Mouse (Mus musculus) lung, embryonic 14.5 days (tissue): ENCODE results near the gene Gm12248. TPM values are rescaled to one million over a fixed set of nuclear protein-coding genes. Genes with fewer than 3 reads are reported as not detected.

Experiments
- ATAC-seq: fragments of 200-750 bp; cut with Nextera tagmentation; 2 replicates; pipeline ENCODE4 v1.8.0; 2017; ENCODE audit warnings: mild to moderate bottlenecking, moderate TSS enrichment, moderate library complexity; ENCODE audit not compliant: insufficient read depth
- DNase-seq: peaks from one replicate; pipeline ENCODE4 v3.0.0-alpha.2; 2015
- H3K27ac ChIP-seq: fragments of 300-500 bp; sonication (generic); 2 replicates; pipeline ENCODE4 v1.5.1; 2014; ENCODE audit warnings: low read depth, mild to moderate bottlenecking, moderate library complexity
- H3K27me3 ChIP-seq: fragments of 300-500 bp; sonication (generic); 2 replicates; pipeline ENCODE4 v1.6.1; 2014; ENCODE audit warnings: low read length, control low read depth; ENCODE audit not compliant: insufficient read depth
- H3K36me3 ChIP-seq: fragments of 300-500 bp; sonication (generic); 2 replicates; pipeline ENCODE4 v1.6.1; 2014; ENCODE audit warnings: control low read depth; ENCODE audit not compliant: insufficient read depth
- H3K4me1 ChIP-seq: fragments of 300-500 bp; sonication (generic); 2 replicates; pipeline ENCODE4 v1.6.1; 2014; ENCODE audit warnings: antibody characterized with exemption, control low read depth; ENCODE audit not compliant: insufficient read depth
- H3K4me2 ChIP-seq: fragments of 300-500 bp; sonication (generic); 2 replicates; pipeline ENCODE4 v1.6.1; 2014; ENCODE audit warnings: mild to moderate bottlenecking
- H3K4me3 ChIP-seq: fragments of 300-500 bp; sonication (generic); 2 replicates; pipeline ENCODE4 v1.5.1; 2014; ENCODE audit warnings: low read depth, low read length
- H3K9ac ChIP-seq: fragments of 300-500 bp; sonication (generic); 2 replicates; pipeline ENCODE4 v1.6.1; 2014
- H3K9me3 ChIP-seq: fragments of 300-500 bp; sonication (generic); 2 replicates; pipeline ENCODE4 v1.6.1; 2016; ENCODE audit warnings: low read depth, low read length, control low read depth
- CTCF ChIP-seq: IDR thresholded peaks from 2 replicates; pipeline ENCODE4 v1.5.1; 2016; ENCODE audit warnings: antibody characterized with exemption, low read depth
- WGBS: fragments of 180-500 bp; shearing (Covaris S2); extraction: QIAGEN DNeasy Blood & Tissue Kit; methylation state at CpG from one replicate; pipeline ENCODE4 v1.1.7; 2014; 5-methylcytosine and 5-hydroxymethylcytosine counted together
- polyA plus RNA-seq: library from polyadenylated mRNA; unstranded; fragments of >200 nt; fragmentation: Nextera tagmentation; extraction: Ambion mirVana; gene quantifications from 2 replicates; pipeline ENCODE4 v1.2.1, GENCODE M21; 2014

The Gm12248 gene
- polyA plus RNA-seq, 1 experiment from 2014 or later: not detected

- H3K36me3 ChIP-seq: no peaks in the 10 kb centered on the region
These were observed 4.1 kb upstream of the Gm12248 start for GRCm38 (mm10) chr11:58096821-58097620.

GRCm38 (mm10) chr11:58096160-58096559, 3.2 kb upstream of the Gm12248 start:
- ATAC-seq: no peak
- no peak overlapping the region for H3K4me3 ChIP-seq
- no peak overlapping the region for H3K27ac ChIP-seq
- H3K9ac ChIP-seq: no peak overlapping the region
- H3K4me2 ChIP-seq: no peak overlapping the region
- no peak for DNase-seq
- H3K36me3 ChIP-seq: no peaks in the 10 kb centered on the region
- H3K9me3 ChIP-seq: no peaks in the 10 kb centered on the region
- H3K4me1 ChIP-seq: no peaks in the 10 kb centered on the region
- no peak for TF ChIP-seq CTCF
- peaks cover 12% of the 10 kb centered on the region for H3K27me3 ChIP-seq
- WGBS: 69% methylated on average over 5 of the region's 5 CpGs

More at GRCm38 (mm10) chr11:58096821-58097620, 4.1 kb upstream of the Gm12248 start:
- Histone ChIP-seq H3K9me3 (no peaks in the 10 kb centered on the region), H3K9ac (no peak overlapping the region), H3K4me2 (peak overlapping the region; percentile 77), H3K4me3 (peak overlapping the region; percentile 38), H3K27me3 (peaks cover 12% of the 10 kb centered on the region), H3K4me1 (no peaks in the 10 kb centered on the region), H3K27ac (no peak overlapping the region)
- TF ChIP-seq CTCF: no peak
- no peak for ATAC-seq
- peak; percentile 32 for DNase-seq
- 44% methylated on average over 20 of the region's 20 CpGs for WGBS

DNA sequence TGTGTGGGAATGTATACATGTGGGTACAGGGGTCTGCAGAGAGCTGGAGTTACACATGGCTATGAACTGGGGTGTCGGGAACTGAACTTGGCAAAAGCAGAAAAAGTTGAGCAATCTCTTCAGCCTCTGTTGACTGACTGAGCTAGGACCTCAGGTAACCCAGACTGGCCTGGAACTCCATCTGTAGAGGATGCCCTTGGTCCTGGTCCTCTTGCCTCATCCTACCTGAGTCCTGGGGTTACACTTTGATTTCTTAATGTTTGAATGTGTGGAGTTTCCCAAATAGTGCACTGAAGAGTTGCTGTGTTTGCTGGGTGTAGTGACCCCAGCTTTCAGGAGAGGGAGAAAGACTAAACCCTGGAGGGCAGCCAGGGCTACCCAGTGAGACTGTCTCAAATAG, 2.6 kb upstream of the Gm12248 start:
- Histone ChIP-seq H3K9ac (no peak overlapping the region), H3K27me3 (peaks cover 12% of the 10 kb centered on the region), H3K4me2 (no peak overlapping the region), H3K4me3 (no peak overlapping the region), H3K36me3 (no peaks in the 10 kb centered on the region), H3K9me3 (no peaks in the 10 kb centered on the region), H3K27ac (no peak overlapping the region), H3K4me1 (no peaks in the 10 kb centered on the region)
- WGBS: 81% methylated on average over 1 of the region's 1 CpGs
- TF ChIP-seq CTCF: no peak
- ATAC-seq (no peak), DNase-seq (no peak)

GRCm38 (mm10) chr11:58094766-58095165, 1.8 kb upstream of the Gm12248 start:
- no peak for TF ChIP-seq CTCF
- Histone ChIP-seq H3K27ac (no peak overlapping the region), H3K9ac (no peak overlapping the region), H3K4me2 (no peak overlapping the region), H3K4me1 (no peaks in the 10 kb centered on the region), H3K4me3 (no peak overlapping the region), H3K9me3 (no peaks in the 10 kb centered on the region), H3K27me3 (peaks cover 12% of the 10 kb centered on the region), H3K36me3 (no peaks in the 10 kb centered on the region)
- ATAC-seq: no peak
- 77% methylated on average over 4 of the region's 4 CpGs for whole genome bisulfite sequencing
- DNase-seq: no peak

- DNase-seq (peak; percentile 39), ATAC-seq (no peak)
- Histone ChIP-seq H3K27me3 (0 out of 2 replicates have a peak, but pooled peaks cover under 1% of the 10 kb centered on the region), H3K4me2 (peak overlapping the region; percentile 51), H3K9ac (0 out of 2 replicates have a peak overlapping the region, but pooled peaks have one; percentile 11), H3K4me1 (no peaks in the 10 kb centered on the region), H3K27ac (no peak overlapping the region), H3K4me3 (no peak overlapping the region; the same call in 1 of the 2 replicates), H3K9me3 (no peaks in the 10 kb centered on the region), H3K36me3 (no peaks in the 10 kb centered on the region)
- 45% methylated on average over 4 of the region's 4 CpGs for WGBS
- no peak for TF ChIP-seq CTCF
These were observed 393 bp downstream of the Gm12248 start for GRCm38 (mm10) chr11:58092541-58092940.

- no peak for ATAC-seq
- no peak overlapping the region for H3K27ac ChIP-seq
- H3K4me1 ChIP-seq: no peaks in the 10 kb centered on the region
- TF ChIP-seq CTCF: no peak
- DNase-seq: no peak
- no peaks in the 10 kb centered on the region for H3K9me3 ChIP-seq
- H3K4me3 ChIP-seq: no peak overlapping the region
- H3K4me2 ChIP-seq: no peak overlapping the region
- H3K9ac ChIP-seq: no peak overlapping the region
- H3K36me3 ChIP-seq: no peaks in the 10 kb centered on the region
- 84% methylated on average over 6 of the region's 6 CpGs for WGBS
- H3K27me3 ChIP-seq: no peaks in the 10 kb centered on the region
These were observed 11.2 kb downstream of the Gm12248 start for GRCm38 (mm10) chr11:58081716-58082115.

GRCm38 (mm10) chr11:58077270-58077669, 15.7 kb downstream of the Gm12248 start:
- Histone ChIP-seq H3K4me1 (no peaks in the 10 kb centered on the region), H3K27me3 (no peaks in the 10 kb centered on the region), H3K4me3 (no peak overlapping the region), H3K4me2 (no peak overlapping the region), H3K27ac (no peak overlapping the region), H3K36me3 (no peaks in the 10 kb centered on the region), H3K9ac (no peak overlapping the region), H3K9me3 (no peaks in the 10 kb centered on the region)
- DNase-seq (no peak), ATAC-seq (no peak)
- 63% methylated on average over 4 of the region's 4 CpGs for WGBS
- no peak for TF ChIP-seq CTCF
